Mouse (Mus musculus) heart, embryonic 14.5 days (tissue): ENCODE measurements around the gene Tmpo. TPM values are rescaled to one million over a fixed set of nuclear protein-coding genes. Genes with fewer than 3 reads are reported as not detected.

Source experiments
- ATAC-seq: fragments of 200-750 bp; cut with Nextera tagmentation; 2 replicates; pipeline ENCODE4 v1.8.0; 2017; ENCODE audit warnings: low read depth, moderate TSS enrichment; ENCODE audit not compliant: insufficient number of reproducible peaks, insufficient read depth, low FRiP score
- H3K27ac ChIP-seq, 2 experiments: fragments of 200-500 bp in 1 of 2; fragments of 300-500 bp in 1 of 2; sonication (generic) in 1 of 2; replicated peaks in 1 of 2; 2 replicates each; pipeline ENCODE4 v1.5.1; 2012 to 2014; ENCODE audit warnings: low read depth in 2 of 2, low read length in 2 of 2, control low read depth in 1 of 2, mild to moderate bottlenecking in 1 of 2, mixed read lengths in 1 of 2; ENCODE audit not compliant: control insufficient read depth in 1 of 2, insufficient read depth in 1 of 2
- H3K27me3 ChIP-seq: fragments of 300-500 bp; sonication (generic); 2 replicates; pipeline ENCODE4 v1.6.1; 2014; ENCODE audit warnings: mild to moderate bottlenecking, low read length, control low read depth; ENCODE audit not compliant: control insufficient read depth, insufficient read depth
- H3K36me3 ChIP-seq: fragments of 300-500 bp; sonication (generic); 2 replicates; pipeline ENCODE4 v1.6.1; 2014; ENCODE audit warnings: mild to moderate bottlenecking, control low read depth, low read length, mixed read lengths; ENCODE audit not compliant: control insufficient read depth, insufficient read depth
- H3K4me1 ChIP-seq, 2 experiments: fragments of 200-500 bp in 1 of 2; fragments of 300-500 bp in 1 of 2; sonication (generic) in 1 of 2; 2 replicates each; pipeline ENCODE4 v1.6.1; 2012 to 2014; ENCODE audit warnings: low read length in 2 of 2, control low read depth in 1 of 2, mixed read lengths in 1 of 2; ENCODE audit not compliant: control insufficient read depth in 2 of 2, insufficient read depth in 2 of 2
- H3K4me2 ChIP-seq: fragments of 300-500 bp; sonication (generic); 2 replicates; pipeline ENCODE4 v1.6.1; 2014; ENCODE audit warnings: mild to moderate bottlenecking, low read length
- H3K4me3 ChIP-seq, 2 experiments: fragments of 200-500 bp in 1 of 2; fragments of 300-500 bp in 1 of 2; sonication (generic) in 1 of 2; 2 replicates each; pipeline ENCODE4 v1.5.1; 2012 to 2014; ENCODE audit warnings: low read length in 2 of 2, mild to moderate bottlenecking in 2 of 2, control low read depth in 1 of 2, low read depth in 1 of 2, moderate library complexity in 1 of 2; ENCODE audit not compliant: control insufficient read depth in 1 of 2, insufficient read depth in 1 of 2
- H3K9ac ChIP-seq: fragments of 300-500 bp; sonication (generic); 2 replicates; pipeline ENCODE4 v1.6.1; 2014; ENCODE audit warnings: mild to moderate bottlenecking, low read length
- H3K9me3 ChIP-seq: fragments of 300-500 bp; sonication (generic); 2 replicates; pipeline ENCODE4 v1.6.1; 2016; ENCODE audit warnings: low read length, control low read depth; ENCODE audit not compliant: control insufficient read depth
- WGBS: fragments of 180-500 bp; shearing (Covaris S2); extraction: QIAGEN DNeasy Blood & Tissue Kit; methylation state at CpG from one replicate; pipeline ENCODE4 v1.1.7; 2014; 5-methylcytosine and 5-hydroxymethylcytosine counted together
- polyA plus RNA-seq: library from polyadenylated mRNA; unstranded; fragments of >200 nt; fragmentation: Nextera tagmentation; extraction: Ambion mirVana; gene quantifications from 2 replicates; pipeline ENCODE4 v1.2.1, GENCODE M21; 2014

The Tmpo gene
- polyA plus RNA-seq, 1 experiment from 2014 or later = 181 TPM

DNA sequence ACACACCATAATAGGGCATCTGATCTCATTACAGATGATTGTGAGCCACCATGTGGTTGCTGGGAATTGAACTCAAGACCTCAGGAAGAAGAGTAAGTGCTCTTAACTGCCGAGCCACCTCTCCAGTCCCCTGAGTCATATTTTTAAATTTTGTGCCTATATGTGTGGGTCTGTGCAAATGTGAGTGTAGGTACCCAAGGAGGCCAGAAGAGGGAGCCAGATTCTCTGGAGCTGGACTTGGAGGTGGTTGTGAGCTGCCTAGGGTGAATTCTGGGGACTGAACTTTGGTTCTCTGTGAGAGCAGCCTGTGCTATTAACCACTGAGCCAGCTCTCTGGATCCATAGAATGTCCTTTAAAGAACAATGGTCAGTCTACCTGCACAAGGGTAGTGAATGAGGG, 15.7 kb upstream of the Tmpo start:
- no peak overlapping the region for H3K4me3 ChIP-seq
- no peak overlapping the region for H3K4me2 ChIP-seq
- no peak overlapping the region for H3K27ac ChIP-seq
- WGBS = 85% methylated on average over 1 of the region's 1 CpGs
- no peaks in the 10 kb centered on the region for H3K4me1 ChIP-seq
- H3K9ac ChIP-seq = no peak overlapping the region
- no peak for ATAC-seq
- no peaks in the 10 kb centered on the region for H3K36me3 ChIP-seq
- no peaks in the 10 kb centered on the region for H3K27me3 ChIP-seq
- H3K9me3 ChIP-seq = peaks cover 9% of the 10 kb centered on the region; the same call in 1 of the 2 replicates

DNA sequence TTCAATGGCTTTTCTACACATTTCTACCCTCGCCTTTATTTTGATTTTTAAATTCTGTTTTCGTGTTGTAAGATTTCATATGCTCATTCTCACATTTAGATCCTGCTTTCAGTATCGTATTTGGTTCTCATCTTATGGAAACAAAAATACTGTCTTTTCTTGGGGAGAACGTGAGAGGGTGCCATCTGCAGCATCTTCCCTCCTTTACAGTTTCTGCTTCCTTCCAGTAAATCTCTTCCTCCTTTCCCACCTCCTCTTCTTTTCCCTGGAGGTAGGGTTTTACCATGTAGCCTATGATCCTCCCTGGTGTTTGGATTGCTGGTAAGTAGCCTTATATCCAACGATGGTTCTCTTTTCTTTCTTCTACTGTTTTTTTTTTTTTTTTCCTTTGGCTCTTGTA, 14.6 kb upstream of the Tmpo start:
- no peak for ATAC-seq
- no peak overlapping the region for H3K9ac ChIP-seq
- H3K27ac ChIP-seq = no peak overlapping the region
- H3K4me2 ChIP-seq = no peak overlapping the region
- no peak overlapping the region for H3K4me3 ChIP-seq
- no peaks in the 10 kb centered on the region for H3K36me3 ChIP-seq
- no peaks in the 10 kb centered on the region for H3K4me1 ChIP-seq
- 80% methylated on average over 5 of the region's 5 CpGs for WGBS
- peaks cover 6% of the 10 kb centered on the region; the same call in 1 of the 2 replicates for H3K9me3 ChIP-seq
- no peaks in the 10 kb centered on the region for H3K27me3 ChIP-seq

DNA sequence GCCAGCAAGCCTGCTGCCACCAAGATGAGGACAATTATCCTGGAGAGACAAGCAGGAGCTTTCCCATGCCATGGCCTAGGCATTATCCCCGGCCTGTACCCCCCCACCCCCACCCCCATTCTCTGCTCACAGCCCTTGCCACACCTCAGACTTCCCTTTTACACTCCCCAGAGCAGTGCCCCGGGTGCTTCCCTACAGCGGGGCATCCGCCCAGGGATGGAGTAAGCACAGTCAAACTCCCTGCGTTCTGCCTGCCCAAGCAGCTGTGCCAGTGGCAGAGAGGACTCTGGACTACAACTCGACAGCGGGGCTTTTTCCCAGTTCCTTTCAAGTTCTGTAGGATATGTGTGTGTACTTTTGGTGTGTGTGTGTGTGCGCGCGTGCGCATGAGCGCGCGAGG, 14.0 kb upstream of the Tmpo start:
- H3K4me1 ChIP-seq = no peaks in the 10 kb centered on the region
- no peak overlapping the region for H3K27ac ChIP-seq
- no peak overlapping the region for H3K4me2 ChIP-seq
- no peak overlapping the region for H3K9ac ChIP-seq
- no peak for ATAC-seq
- no peaks in the 10 kb centered on the region for H3K27me3 ChIP-seq
- WGBS = 80% methylated on average over 14 of the region's 14 CpGs
- H3K9me3 ChIP-seq = peaks cover 6% of the 10 kb centered on the region; the same call in 1 of the 2 replicates
- H3K4me3 ChIP-seq = no peak overlapping the region
- no peaks in the 10 kb centered on the region for H3K36me3 ChIP-seq

DNA sequence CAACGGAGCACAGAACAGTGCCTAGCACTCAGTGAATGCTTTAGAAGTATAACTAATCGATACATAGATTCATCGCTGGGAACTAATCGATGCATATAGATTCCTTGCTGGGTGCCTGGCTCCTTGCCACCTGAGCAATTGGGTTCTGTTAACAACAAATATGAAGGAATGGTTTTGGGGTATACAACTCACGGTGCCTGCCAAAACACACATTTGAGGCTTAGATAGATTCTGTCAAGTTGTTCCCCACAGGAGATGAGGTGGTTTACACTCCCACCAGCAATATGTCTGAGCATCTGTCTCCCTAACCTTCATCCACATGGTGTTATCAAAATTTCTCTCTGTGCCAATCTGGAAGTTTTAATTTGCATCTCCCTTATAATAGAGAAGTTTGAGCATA, 10.7 kb upstream of the Tmpo start:
- no peak overlapping the region for H3K4me3 ChIP-seq
- WGBS = 89% methylated on average over 5 of the region's 5 CpGs
- H3K9me3 ChIP-seq = peaks cover 5% of the 10 kb centered on the region; the same call in 1 of the 2 replicates
- H3K27me3 ChIP-seq = no peaks in the 10 kb centered on the region
- no peak overlapping the region for H3K27ac ChIP-seq
- H3K36me3 ChIP-seq = no peaks in the 10 kb centered on the region
- H3K4me2 ChIP-seq = no peak overlapping the region
- no peak for ATAC-seq
- peaks cover 3 to 4% of the 10 kb centered on the region in 2 experiments; a peak in 2 of 4 replicates for H3K4me1 ChIP-seq
- H3K9ac ChIP-seq = no peak overlapping the region

DNA sequence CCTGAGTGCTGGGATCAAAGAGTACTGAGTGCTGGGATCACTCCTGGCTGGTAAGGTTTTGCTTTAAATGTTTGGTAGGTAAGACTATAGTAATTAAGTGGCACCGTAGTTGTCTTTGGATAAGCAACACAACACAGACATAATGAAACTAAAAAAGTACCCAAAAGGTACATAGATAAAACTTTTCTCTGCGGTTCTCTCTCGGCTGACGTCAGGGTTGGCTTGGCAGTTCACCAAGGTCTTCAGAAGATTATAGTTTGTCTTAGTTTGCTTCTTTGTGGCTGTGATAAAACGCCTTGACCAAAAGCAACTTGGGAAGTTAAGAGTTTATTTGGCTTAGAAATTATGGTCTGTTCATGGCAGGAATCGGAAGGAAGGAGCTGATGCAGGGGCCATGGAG, 8.4 kb upstream of the Tmpo start:
- 87% methylated on average over 6 of the region's 6 CpGs for WGBS
- no peak overlapping the region for H3K4me3 ChIP-seq
- H3K4me2 ChIP-seq = no peak overlapping the region

DNA sequence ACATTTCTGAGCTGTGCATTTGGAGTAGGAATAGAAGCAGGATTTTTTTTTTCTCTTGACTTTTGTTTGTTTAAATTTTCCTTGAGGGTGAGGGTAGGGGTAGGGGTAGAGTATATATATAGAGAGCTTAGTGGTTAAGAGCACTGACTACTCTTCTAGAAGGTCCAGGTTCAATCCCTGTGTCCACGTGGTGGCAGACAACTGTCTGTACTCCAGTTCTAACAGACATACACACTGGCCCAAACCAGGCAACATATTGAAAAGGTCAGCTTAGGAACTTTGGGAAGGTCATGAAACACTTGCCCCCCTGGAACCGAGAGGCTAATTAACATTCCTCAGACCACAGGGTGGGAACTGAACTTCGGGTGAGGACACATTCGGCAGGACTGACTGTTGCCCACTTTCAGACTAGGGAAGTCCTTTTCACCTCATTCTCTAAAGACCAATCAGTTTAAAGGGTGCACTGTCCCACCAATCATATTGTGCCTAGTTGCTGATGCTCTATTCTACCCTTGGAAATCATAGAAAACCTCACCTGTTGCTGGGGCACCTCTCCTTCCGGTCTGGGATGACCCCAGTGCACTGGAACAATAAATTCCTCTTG, 7.7 kb upstream of the Tmpo start:
- no peaks in the 10 kb centered on the region for H3K9me3 ChIP-seq
- H3K27me3 ChIP-seq = no peaks in the 10 kb centered on the region
- no peak overlapping the region for H3K9ac ChIP-seq
- ATAC-seq = no peak
- H3K4me1 ChIP-seq = peaks cover 3 to 4% of the 10 kb centered on the region in 2 experiments; a peak in 2 of 4 replicates
- H3K4me2 ChIP-seq = no peak overlapping the region
- H3K27ac ChIP-seq = no peak overlapping the region
- 71% methylated on average over 5 of the region's 5 CpGs for WGBS
- no peak overlapping the region for H3K4me3 ChIP-seq
- no peaks in the 10 kb centered on the region for H3K36me3 ChIP-seq

More for the DNA sequence above, 8.4 kb upstream of the Tmpo start:
- Histone ChIP-seq H3K4me1 (peaks cover 3 to 4% of the 10 kb centered on the region in 2 experiments; a peak in 2 of 4 replicates), H3K9ac (no peak overlapping the region), H3K36me3 (no peaks in the 10 kb centered on the region), H3K27ac (no peak overlapping the region), H3K9me3 (no peaks in the 10 kb centered on the region), H3K27me3 (no peaks in the 10 kb centered on the region)
- no peak for ATAC-seq

DNA sequence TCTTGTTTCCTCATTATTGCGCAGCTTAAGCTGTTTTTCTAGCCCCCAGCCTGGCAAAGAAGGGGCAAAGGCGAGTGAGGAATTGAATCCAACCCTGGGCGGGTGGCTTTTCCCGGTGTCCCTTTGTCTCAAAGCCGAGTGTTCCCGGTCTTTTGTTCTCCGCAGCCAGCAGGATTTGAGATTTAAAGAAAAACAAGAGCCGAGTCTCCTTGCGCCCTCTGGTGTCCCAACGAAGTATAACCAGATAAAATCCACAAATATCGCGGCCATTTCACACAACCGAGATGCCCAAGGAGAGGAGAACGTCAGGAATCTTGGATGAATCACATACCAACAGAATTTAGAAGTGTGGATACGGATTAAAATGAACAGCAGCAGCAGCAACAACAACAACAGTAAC, 6.8 kb upstream of the Tmpo start:
- peak overlapping the region; percentile 42 to 48 for H3K4me3 ChIP-seq
- WGBS = under 1% methylated on average over 15 of the region's 15 CpGs
- no peaks in the 10 kb centered on the region for H3K27me3 ChIP-seq
- no peaks in the 10 kb centered on the region for H3K9me3 ChIP-seq
- peak overlapping the region; percentile 83 for H3K9ac ChIP-seq
- H3K4me1 ChIP-seq = peaks cover 7 to 12% of the 10 kb centered on the region in 2 experiments
- peak overlapping the region; percentile 70 for H3K4me2 ChIP-seq
- no peaks in the 10 kb centered on the region for H3K36me3 ChIP-seq
- H3K27ac ChIP-seq = peak overlapping the region; percentile 89 to 91
- no peak for ATAC-seq

DNA sequence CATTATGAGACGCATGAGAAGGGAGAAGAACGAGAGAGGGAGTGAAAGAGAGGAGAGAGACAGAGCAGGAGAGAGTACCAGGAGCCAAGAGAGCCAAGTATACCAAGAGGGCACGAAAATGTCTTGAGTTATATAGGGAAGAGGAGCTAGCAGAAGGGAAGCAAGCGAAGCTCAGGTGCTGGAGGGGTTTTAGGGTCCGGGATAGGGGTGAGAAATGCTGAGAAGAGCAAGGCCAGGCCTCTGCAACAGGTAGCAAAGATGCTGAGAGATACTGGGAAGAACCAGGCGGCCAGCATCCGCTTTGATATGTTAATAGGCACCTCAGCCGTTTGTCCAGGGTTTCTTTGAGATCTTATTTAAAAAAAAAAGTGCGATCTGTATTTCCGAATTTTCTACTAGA, 6.2 kb upstream of the Tmpo start:
- Histone ChIP-seq H3K27ac (peak overlapping the region; percentile 4 to 89; a peak in 3 of 4 replicates), H3K4me3 (peak overlapping the region in 1 of 2 experiments; percentile 42; a peak in 3 of 4 replicates), H3K9me3 (no peaks in the 10 kb centered on the region), H3K27me3 (no peaks in the 10 kb centered on the region), H3K36me3 (no peaks in the 10 kb centered on the region), H3K4me2 (peak overlapping the region; percentile 70), H3K9ac (peak overlapping the region; percentile 83), H3K4me1 (peaks cover 7 to 16% of the 10 kb centered on the region in 2 experiments)
- no peak for ATAC-seq
- WGBS = 27% methylated on average over 10 of the region's 10 CpGs
